Mouse (Mus musculus): ENCODE measurements around the gene Amd1.

DNA sequence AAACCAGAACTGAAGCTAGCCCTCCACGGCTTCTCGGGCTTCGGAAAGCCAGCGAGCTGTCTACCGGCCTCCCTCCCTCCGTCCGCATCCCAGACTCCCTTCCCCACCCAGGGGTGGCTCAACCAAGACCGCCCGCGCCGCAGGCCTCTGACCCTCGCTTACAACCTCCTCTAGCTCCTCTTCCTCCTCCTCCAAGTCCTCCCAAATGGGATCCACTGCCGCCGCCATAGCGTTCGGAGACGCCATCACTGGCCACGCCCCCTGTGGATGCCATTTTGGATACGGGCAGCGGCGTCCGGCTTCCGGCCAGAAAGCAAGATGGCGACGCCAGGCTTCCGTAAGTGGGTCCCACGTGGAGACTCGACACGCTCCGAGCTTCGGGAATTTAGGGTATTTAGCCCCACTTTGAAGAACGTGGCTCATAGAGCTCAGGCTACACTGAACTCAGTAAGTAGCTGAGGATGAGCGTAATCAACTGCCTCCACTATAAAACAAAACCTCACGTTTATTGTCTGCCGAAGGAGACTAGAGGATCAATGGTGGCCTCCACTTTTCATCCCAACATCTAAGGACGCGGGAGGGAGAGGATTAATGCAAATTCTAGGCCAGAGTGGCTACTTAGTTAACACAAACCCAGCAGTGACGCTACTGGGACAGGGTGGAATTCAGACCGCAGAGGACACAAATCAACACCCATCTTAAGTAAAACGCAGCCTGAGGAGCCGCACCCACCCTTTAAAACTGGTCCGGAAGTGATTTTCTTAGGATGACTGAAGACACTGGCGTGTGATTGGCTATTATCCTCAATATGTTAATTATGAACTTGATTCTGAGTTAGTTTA, 44.4 kb downstream of the Amd1 start, which contains the start of gene Gtf3c6:
- no peak for TF ChIP-seq CTCF (IDR thresholded peaks at IDR 0.05)
- 0 out of 2 replicates have a peak, but pooled peaks have one; percentile 27 for TF ChIP-seq EP300 (IDR thresholded peaks at IDR 0.05)
